Mouse (Mus musculus): ENCODE measurements around the gene Bspry.

GRCm38 (mm10) chr4:62468158-62468557, 11.7 kb upstream of the Bspry start:
- TF ChIP-seq POLR2A (IDR thresholded peaks at IDR 0.05; ENCODE audit: insufficient read length, low read depth) (no peak), TCF12 (IDR thresholded peaks at IDR 0.05; ENCODE audit: insufficient read depth, poor library complexity, severe bottlenecking) (no peak), E2F4 (IDR thresholded peaks at IDR 0.05; ENCODE audit: insufficient read depth) (no peak), USF1 (IDR thresholded peaks at IDR 0.05; ENCODE audit: low read depth) (no peak), MAX (IDR thresholded peaks at IDR 0.05; ENCODE audit: low read depth) (no peak), POLR2AphosphoS2 (IDR thresholded peaks at IDR 0.05; ENCODE audit: insufficient read length, low read depth) (no peak), CEBPB (IDR thresholded peaks at IDR 0.05; ENCODE audit: insufficient read depth, poor library complexity, severe bottlenecking) (no peak), MYOD1 (IDR thresholded peaks at IDR 0.05; ENCODE audit: control insufficient read depth in 1 of 3, insufficient read length in 2 of 3, low read depth in 2 of 3) (no peak), MYOG (IDR thresholded peaks at IDR 0.05; ENCODE audit: control insufficient read depth in 1 of 3, insufficient read depth in 1 of 3, insufficient read length in 2 of 3, low read depth in 2 of 3) (no peak), TCF3 (IDR thresholded peaks at IDR 0.05; ENCODE audit: insufficient read length, low read depth) (no peak), REST (IDR thresholded peaks at IDR 0.05; ENCODE audit: insufficient read depth, insufficient read length) (no peak), SRF (IDR thresholded peaks at IDR 0.05; ENCODE audit: control insufficient read depth, insufficient read length, low read depth) (no peak)

All from myocyte (in vitro differentiated cells).